Mouse (Mus musculus): ENCODE measurements at regions not wholly inside any gene's neighbourhood (a gene's known extent, or its start where the extent isn't known, plus 50 kb on each side); places are given as distances from the start of the nearest gene placed in this dataset.

GRCm38 (mm10) chr8:76601566-76601965, 297.7 kb upstream of the Nr3c2 start:
- no peak for TF ChIP-seq CTCF (conservative IDR thresholded peaks at IDR 0.05; ENCODE audit: insufficient read depth, insufficient read length, low read depth, low read length)
- TF ChIP-seq POLR2A (IDR thresholded peaks at IDR 0.05; ENCODE audit: low read depth, low read length): no peak
